Mouse (Mus musculus): ENCODE data around the gene Nav3. TPM values are rescaled to one million over a fixed set of nuclear protein-coding genes. Genes with fewer than 3 reads are reported as not detected.

Gene Nav3
- polyA plus RNA-seq, 2 experiments = 0.06 to 0.07 TPM

GRCm38 (mm10) chr10:109921368-109921767 is 534.6 kb downstream of the Nav3 start:
- H3K36me3 ChIP-seq (replicated peaks; ENCODE audit: control insufficient read depth, insufficient read depth, low read depth) = no peaks in the 10 kb centered on the region
- DNase-seq (ENCODE audit: low read depth in 3 of 3, low spot score in 3 of 3) (no peak), ATAC-seq (ENCODE audit: insufficient read depth) (no peak)
- no peak overlapping the region for H3K4me3 ChIP-seq (ENCODE audit: insufficient read depth in 1 of 2, low read depth in 2 of 2, low read length in 2 of 2)
- H3K27me3 ChIP-seq (ENCODE audit: control insufficient read depth, insufficient read depth, low read length) = no peaks in the 10 kb centered on the region
- TF ChIP-seq CTCF (IDR thresholded peaks at IDR 0.05; ENCODE audit: low read depth) (no peak), EP300 (IDR thresholded peaks at IDR 0.05; ENCODE audit: low read depth) (no peak)
- H3K4me1 ChIP-seq (replicated peaks; ENCODE audit: control insufficient read depth in 2 of 2, insufficient read depth in 2 of 2, low read length in 1 of 2) = no peaks in the 10 kb centered on the region
- H3K9me3 ChIP-seq (ENCODE audit: control insufficient read depth, low read length) = no peaks in the 10 kb centered on the region
- no peak overlapping the region for H3K27ac ChIP-seq
- no peak overlapping the region for H3K9ac ChIP-seq (replicated peaks)
- H3K4me2 ChIP-seq (ENCODE audit: low read depth) = no peak overlapping the region
- 56% methylated on average over 11 of the region's 11 CpGs for WGBS (ENCODE audit: insufficient replicate concordance)

- Histone ChIP-seq H3K4me1 (replicated peaks; ENCODE audit: control insufficient read depth in 2 of 2, insufficient read depth in 2 of 2, low read length in 1 of 2) (no peaks in the 10 kb centered on the region), H3K4me3 (ENCODE audit: insufficient read depth in 1 of 2, low read depth in 2 of 2, low read length in 2 of 2) (no peak overlapping the region), H3K4me2 (ENCODE audit: low read depth) (no peak overlapping the region), H3K36me3 (replicated peaks; ENCODE audit: control insufficient read depth, insufficient read depth, low read depth) (no peaks in the 10 kb centered on the region), H3K27ac (no peak overlapping the region), H3K27me3 (ENCODE audit: control insufficient read depth, insufficient read depth, low read length) (no peaks in the 10 kb centered on the region), H3K9ac (replicated peaks) (no peak overlapping the region), H3K9me3 (ENCODE audit: control insufficient read depth, low read length) (no peaks in the 10 kb centered on the region)
- 14% methylated on average over 6 of the region's 6 CpGs for WGBS (ENCODE audit: insufficient replicate concordance)
- DNase-seq (ENCODE audit: low read depth in 3 of 3, low spot score in 3 of 3) (peak in 1 of 3 experiments; percentile 11), ATAC-seq (ENCODE audit: insufficient read depth) (no peak)
- TF ChIP-seq CTCF (IDR thresholded peaks at IDR 0.05; ENCODE audit: low read depth) = peak; percentile 70
- no peak for TF ChIP-seq EP300 (IDR thresholded peaks at IDR 0.05; ENCODE audit: low read depth)
Measured at GRCm38 (mm10) chr10:109920607-109921187, 535.3 kb downstream of the Nav3 start.

GRCm38 (mm10) chr10:109919515-109919914 is 536.5 kb downstream of the Nav3 start:
- no peak overlapping the region for H3K9ac ChIP-seq (replicated peaks)
- DNase-seq (ENCODE audit: low read depth in 3 of 3, low spot score in 3 of 3) = no peak
- WGBS (ENCODE audit: insufficient replicate concordance) = 19% methylated on average over 1 of the region's 1 CpGs

GRCm38 (mm10) chr10:109907206-109907605 is 548.8 kb downstream of the Nav3 start:
- Histone ChIP-seq H3K4me2 (ENCODE audit: low read depth) (no peak overlapping the region), H3K4me3 (ENCODE audit: insufficient read depth in 1 of 2, low read depth in 2 of 2, low read length in 2 of 2) (no peak overlapping the region), H3K27me3 (ENCODE audit: control insufficient read depth, insufficient read depth, low read length) (no peaks in the 10 kb centered on the region), H3K36me3 (replicated peaks; ENCODE audit: control insufficient read depth, insufficient read depth, low read depth) (no peaks in the 10 kb centered on the region), H3K9me3 (ENCODE audit: control insufficient read depth, low read length) (no peaks in the 10 kb centered on the region), H3K27ac (no peak overlapping the region), H3K9ac (replicated peaks) (no peak overlapping the region), H3K4me1 (replicated peaks; ENCODE audit: control insufficient read depth in 2 of 2, insufficient read depth in 2 of 2, low read length in 1 of 2) (no peaks in the 10 kb centered on the region)
- DNase-seq (ENCODE audit: low read depth in 3 of 3, low spot score in 3 of 3) (no peak), ATAC-seq (ENCODE audit: insufficient read depth) (no peak)
- TF ChIP-seq CTCF (IDR thresholded peaks at IDR 0.05; ENCODE audit: low read depth) (no peak), EP300 (IDR thresholded peaks at IDR 0.05; ENCODE audit: low read depth) (no peak)
- 64% methylated on average over 4 of the region's 4 CpGs for WGBS (ENCODE audit: insufficient replicate concordance)

More at GRCm38 (mm10) chr10:109919515-109919914, 536.5 kb downstream of the Nav3 start:
- Histone ChIP-seq H3K27me3 (ENCODE audit: control insufficient read depth, insufficient read depth, low read length) (no peaks in the 10 kb centered on the region), H3K4me1 (replicated peaks; ENCODE audit: control insufficient read depth in 2 of 2, insufficient read depth in 2 of 2, low read length in 1 of 2) (no peaks in the 10 kb centered on the region), H3K4me2 (ENCODE audit: low read depth) (no peak overlapping the region), H3K9me3 (ENCODE audit: control insufficient read depth, low read length) (no peaks in the 10 kb centered on the region), H3K27ac (no peak overlapping the region), H3K4me3 (ENCODE audit: insufficient read depth in 1 of 2, low read depth in 2 of 2, low read length in 2 of 2) (no peak overlapping the region), H3K36me3 (replicated peaks; ENCODE audit: control insufficient read depth, insufficient read depth, low read depth) (no peaks in the 10 kb centered on the region)
- ATAC-seq (ENCODE audit: insufficient read depth) = no peak
- TF ChIP-seq EP300 (IDR thresholded peaks at IDR 0.05; ENCODE audit: low read depth) = no peak
- peak; percentile 23 for TF ChIP-seq CTCF (IDR thresholded peaks at IDR 0.05; ENCODE audit: low read depth)

- no peaks in the 10 kb centered on the region for H3K4me1 ChIP-seq (replicated peaks; ENCODE audit: control insufficient read depth in 2 of 2, insufficient read depth in 2 of 2, low read length in 1 of 2)
- ATAC-seq (ENCODE audit: insufficient read depth) (no peak), DNase-seq (ENCODE audit: low read depth in 3 of 3, low spot score in 3 of 3) (no peak)
Measured at GRCm38 (mm10) chr10:109906413-109906785, 549.6 kb downstream of the Nav3 start.

More at GRCm38 (mm10) chr10:109906413-109906785, 549.6 kb downstream of the Nav3 start:
- Histone ChIP-seq H3K9me3 (ENCODE audit: control insufficient read depth, low read length) (no peaks in the 10 kb centered on the region), H3K9ac (replicated peaks) (no peak overlapping the region), H3K4me2 (ENCODE audit: low read depth) (no peak overlapping the region), H3K36me3 (replicated peaks; ENCODE audit: control insufficient read depth, insufficient read depth, low read depth) (no peaks in the 10 kb centered on the region), H3K4me3 (ENCODE audit: insufficient read depth in 1 of 2, low read depth in 2 of 2, low read length in 2 of 2) (no peak overlapping the region), H3K27ac (no peak overlapping the region), H3K27me3 (ENCODE audit: control insufficient read depth, insufficient read depth, low read length) (no peaks in the 10 kb centered on the region)
- TF ChIP-seq CTCF (IDR thresholded peaks at IDR 0.05; ENCODE audit: low read depth) (no peak), EP300 (IDR thresholded peaks at IDR 0.05; ENCODE audit: low read depth) (no peak)
- WGBS (ENCODE audit: insufficient replicate concordance) = 52% methylated on average over 6 of the region's 6 CpGs
